Mouse (Mus musculus) ZHBTc4 (cell line): Measurements from ENCODE around the gene Islr.
"Not testable (repeated sequence)": the region's sequence is repeated elsewhere in the genome, so short reads cannot be mapped to it uniquely, and the experiment has no call there.

Source experiments
- DNase-seq: peaks from one replicate; pipeline ENCODE4 v3.0.0-alpha.2; 2011; ENCODE audit warnings: low read depth, low spot score

Gene Islr

GRCm38 (mm10) chr9:58203516-58204447 is at the start of gene Islr, which contains the start of gene Islr2:
Gene Islr, minus strand, starts transcription at chr9:58204306.
Gene Islr2, minus strand, starts transcription at chr9:58204319.
- DNase-seq = peak; percentile 92

- DNase-seq = not testable (repeated sequence)
These were observed 49.7 kb upstream of the Islr start for GRCm38 (mm10) chr9:58253805-58254122.

DNA sequence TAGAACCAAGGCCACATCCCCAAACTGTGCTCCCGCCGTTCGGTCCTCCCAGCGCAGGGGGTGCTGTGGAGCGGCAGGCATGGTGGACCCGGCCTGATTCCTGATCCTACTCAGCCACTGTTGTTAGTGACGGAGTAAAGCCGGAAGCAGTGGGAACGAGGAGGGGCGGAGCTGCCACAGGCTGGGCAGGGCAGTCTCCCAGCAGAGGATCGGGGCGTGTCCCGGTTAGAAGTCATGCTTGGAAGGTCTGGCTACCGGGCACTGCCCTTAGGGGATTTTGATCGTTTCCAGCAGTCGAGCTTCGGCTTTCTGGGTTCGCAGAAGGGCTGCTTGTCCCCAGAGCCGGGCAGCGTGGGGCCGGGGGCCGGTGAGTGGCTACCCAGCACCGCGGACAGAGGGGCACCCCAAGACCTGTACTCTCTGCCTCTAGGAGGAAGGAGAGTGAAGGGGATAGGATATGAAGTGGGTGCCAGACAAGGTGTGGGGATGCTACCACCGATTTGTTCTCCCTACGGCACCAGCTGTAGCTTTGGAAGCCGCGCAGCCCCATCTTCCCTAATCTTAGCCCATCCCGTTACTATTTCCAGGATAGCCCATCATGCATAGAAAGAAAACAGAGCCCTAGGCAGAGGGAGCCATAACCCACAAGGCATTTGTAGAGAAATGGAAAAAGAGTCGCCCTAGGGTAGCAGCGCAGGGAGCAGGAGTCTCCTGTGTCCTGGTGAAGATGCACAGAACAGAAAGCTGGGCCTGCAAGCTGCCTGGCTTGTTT is 49.1 kb upstream of the Islr start, which contains the start of gene Stoml1:
Gene Stoml1, plus strand, starts transcription at position 132 of the 772 bp plus-strand sequence.
- peak; percentile 99 for DNase-seq

DNA sequence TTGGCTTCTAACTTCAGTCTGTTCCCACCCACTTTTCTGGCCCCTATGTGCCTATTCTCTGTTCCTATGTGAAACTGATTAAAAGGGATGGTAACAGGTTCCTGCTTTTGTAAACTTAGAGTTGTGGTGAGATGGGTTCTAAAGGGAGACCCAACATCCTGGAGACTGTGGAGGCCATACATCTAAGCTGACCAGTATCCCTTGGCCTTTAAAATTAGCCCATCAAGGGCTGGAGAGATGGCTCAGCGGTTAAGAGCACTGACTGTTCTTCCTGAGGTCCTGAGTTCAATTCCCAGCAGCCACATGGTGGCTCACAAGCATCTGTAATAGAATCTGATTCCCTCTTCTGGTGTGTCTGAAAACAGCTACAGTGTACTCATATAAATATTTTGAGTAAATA is 46.6 kb upstream of the Islr start:
- DNase-seq = not testable (repeated sequence)

GRCm38 (mm10) chr9:58250322-58250721 is 46.2 kb upstream of the Islr start:
- no peak for DNase-seq

DNA sequence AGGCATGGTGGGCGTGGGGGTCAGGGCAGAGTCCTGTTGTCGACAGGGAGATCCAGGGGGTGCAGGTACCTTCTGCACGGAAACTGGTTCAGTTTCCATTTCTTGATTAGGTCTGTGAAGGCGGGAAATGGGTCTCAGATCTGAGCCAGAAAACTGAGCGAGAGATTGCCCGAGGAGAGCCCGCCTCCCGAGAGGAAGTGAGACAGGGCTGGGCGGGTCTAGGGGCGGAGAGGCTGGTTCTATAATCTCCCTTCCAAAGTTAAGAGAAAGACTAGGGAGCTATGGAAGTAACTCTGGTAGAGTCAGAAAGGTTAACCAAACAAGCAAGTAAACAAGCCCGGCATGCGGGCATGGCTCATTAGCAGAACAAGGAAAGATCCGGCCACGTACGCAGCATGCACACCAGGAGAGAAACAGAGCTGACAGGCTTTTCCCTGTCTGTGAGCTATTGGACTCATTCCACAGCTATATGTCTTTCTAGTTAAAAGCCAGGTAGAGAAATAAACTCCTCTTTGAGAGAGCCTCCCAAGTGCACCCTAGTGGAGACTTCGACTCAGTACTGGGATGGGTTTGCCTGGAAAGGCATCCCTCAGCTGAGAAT is 45.6 kb upstream of the Islr start, which contains the start of gene Pml:
Gene Pml, minus strand, starts transcription at position 195 of the 601 bp plus-strand sequence.
- peak; percentile 89 for DNase-seq

GRCm38 (mm10) chr9:58248746-58249413 is 44.8 kb upstream of the Islr start:
- no peak for DNase-seq

DNA sequence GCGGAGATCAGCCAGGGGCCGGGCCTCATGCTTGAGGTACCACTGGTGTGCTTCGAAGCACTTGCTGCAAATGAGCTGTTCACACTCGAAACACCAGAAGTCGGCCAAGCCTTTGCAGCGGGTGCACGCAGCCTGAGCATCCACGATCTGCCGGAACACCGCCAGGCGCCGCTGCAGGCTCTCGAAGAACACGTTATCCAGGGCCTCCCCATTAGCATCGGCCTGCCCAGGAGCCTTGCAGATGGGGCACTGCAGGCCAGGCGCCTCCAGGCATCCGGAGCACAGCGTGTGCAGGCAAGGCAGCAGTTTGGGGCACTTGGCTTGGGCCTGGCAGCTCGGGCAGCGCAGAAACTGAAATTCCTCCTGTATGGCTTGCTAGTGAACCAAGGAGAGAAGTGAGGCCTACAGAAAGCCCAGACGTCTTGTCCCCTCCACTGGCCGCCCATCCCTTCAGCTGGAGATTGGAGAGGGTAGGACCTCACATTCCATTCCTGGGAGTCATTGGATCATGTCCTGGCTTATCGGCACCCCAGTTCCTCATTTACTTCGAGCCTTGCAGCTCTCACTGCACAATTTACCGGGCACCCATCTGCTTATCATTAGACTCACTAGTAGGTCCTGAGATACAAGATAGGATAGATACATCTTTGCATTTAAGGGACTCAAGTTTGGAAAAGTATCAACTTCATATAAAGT is 43.1 kb upstream of the Islr start:
- DNase-seq = peak; percentile 92

- DNase-seq = no peak
These were observed 42.0 kb upstream of the Islr start for GRCm38 (mm10) chr9:58246083-58246591.

DNA sequence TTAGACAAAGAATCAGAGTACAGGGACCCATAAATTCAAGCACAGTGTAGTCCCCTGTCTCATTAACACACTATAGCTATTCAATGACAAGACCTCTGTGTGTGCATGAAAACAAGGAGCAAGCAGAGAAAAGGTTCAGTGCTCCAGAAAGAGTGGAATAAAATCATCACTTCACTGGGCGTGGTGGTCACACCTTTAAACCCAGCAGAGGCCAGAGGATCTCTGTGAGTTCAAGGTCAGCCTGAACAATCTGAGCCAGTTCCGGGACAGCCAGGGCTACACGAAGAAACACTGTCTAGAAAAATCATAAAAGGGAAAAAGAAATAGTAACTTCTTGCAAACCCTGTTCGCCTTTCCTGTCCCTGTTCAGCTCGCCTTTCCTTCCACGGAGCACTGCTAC is 39.6 kb upstream of the Islr start:
- DNase-seq = peak; percentile 46

DNA sequence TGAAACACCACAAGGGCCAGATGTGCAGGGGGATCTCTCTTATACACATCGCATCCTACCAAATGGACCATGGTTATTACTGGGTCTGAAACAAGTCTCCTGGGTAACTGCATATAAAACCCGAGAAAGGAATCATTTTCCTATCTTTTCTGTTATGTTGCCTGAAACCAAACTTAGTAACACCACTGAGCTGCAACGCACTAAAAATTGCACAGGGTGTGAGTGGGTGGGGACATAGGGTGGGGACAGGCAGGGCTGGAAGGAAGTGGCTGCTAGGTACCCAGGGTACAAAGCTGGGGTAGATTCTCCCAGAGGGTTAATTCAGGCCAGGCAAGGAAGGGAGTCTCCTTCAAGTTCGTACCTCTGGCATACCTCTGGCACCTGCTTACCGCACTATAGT is 38.6 kb upstream of the Islr start:
- no peak for DNase-seq

GRCm38 (mm10) chr9:58241780-58242485 is 37.8 kb upstream of the Islr start:
- peak; percentile 92 for DNase-seq

DNA sequence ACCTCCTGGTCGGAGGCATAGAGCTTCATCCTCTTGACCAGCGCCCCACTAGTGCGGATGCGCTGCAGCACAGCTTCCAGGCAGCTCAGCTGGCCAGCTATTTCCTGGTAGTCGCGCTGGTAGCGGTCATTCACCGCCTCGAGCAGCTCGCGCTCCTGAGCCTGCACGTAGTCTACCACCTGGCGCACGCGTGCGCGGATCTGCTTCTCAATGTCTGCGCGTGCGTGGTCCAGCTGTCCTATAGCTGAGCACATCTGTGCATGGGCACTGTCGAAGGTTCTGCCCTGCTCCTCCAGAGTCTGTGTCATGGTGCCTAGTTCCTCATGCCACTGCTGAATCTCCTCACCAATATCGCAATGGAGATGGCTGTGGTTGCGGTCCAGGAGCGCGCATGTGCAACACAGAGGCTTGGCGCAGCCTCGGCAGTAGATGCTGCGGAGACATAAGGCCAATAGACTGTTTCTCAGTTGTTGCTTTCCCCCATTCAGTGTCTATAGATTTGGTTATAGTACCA is 30.5 kb upstream of the Islr start:
- peak; percentile 85 for DNase-seq

DNA sequence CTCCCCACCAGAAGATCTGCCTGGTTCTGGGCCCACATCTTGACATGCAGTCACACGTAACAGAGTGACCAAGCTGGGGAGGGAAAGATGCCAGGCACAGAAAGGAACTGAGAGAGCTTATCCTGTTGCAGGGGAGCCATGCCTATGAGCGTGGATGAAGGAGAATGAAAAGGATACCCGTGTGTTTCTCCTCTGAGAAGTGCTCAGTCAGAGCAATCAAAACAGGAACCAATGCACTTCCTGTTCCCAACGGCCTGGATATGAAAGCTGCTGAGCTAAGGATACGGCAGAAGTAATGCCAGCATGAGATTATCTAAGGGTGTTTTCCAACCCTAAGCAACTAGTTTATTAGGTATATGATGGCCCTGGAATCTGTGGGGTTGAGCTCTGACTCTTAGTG is 28.3 kb upstream of the Islr start:
- no peak for DNase-seq

DNA sequence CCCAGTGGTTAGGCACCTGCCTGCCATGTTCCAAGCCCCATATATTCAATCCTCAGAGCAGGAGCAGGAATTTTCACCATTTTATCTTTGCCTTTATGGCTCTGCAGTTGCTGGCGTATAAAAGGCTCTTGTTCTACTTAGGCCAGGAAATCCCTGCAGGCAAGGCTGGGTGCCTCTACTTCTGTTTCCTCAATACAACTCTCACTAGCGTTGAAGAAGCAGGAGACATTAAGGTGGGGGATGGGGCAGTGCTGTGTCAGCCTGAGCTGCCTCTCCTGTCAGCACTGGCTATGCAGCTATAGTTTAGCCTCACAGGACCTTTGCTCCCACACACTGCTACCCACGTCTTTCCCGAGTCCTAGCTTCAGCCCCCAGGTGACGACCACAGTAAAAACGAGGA is 27.6 kb upstream of the Islr start:
- DNase-seq = no peak

GRCm38 (mm10) chr9:58228777-58229466 is 24.8 kb upstream of the Islr start:
- no peak for DNase-seq

GRCm38 (mm10) chr9:58225915-58226913 is 22.1 kb upstream of the Islr start:
- DNase-seq = peak; percentile 78

DNA sequence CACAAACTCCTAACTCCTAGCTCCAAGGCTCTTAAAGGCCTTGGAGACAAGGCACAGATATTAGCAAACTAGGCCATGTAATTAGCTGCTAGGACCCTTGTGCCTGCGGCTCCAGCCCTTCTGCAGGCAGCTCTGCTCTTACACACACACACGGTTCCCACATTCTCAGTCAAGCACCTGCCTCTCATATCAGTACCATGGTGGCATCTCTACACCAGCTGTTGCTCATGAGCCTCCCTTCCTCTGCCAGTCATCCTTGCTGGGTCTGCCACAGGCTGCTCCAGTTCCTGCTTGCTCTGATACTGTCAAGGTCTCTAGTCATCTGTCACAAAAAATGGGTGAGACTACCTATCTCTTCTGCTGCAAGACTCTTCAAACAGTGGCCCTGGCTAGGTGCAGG is 20.2 kb upstream of the Islr start:
- no peak for DNase-seq
